11 mouse cellular contexts compared by ENCODE assay signal in genomic region chr11:75157037-75157436, GRCm38 (mm10). TPM values are rescaled to one million over a fixed set of nuclear protein-coding genes. Genes with fewer than 3 reads are reported as not detected.
DNase-seq lines count a peak whose midpoint lies in the region; ATAC-seq lines count a peak whose summit lies in the region.
"Had no signal": no experiment of that assay in that cellular context is flagged by ENCODE, and none has a peak within 500 bp of the region (broad histone marks: within the 10 kb centered on the region; RNA-seq: fewer than 3 reads in every experiment).

No protein-coding gene starts in this region.

- peak; percentile 98 for DNase-seq in heart, adult 11 months
- no peak for DNase-seq in heart, postnatal 36 days
- DNase-seq in midbrain, embryonic 14.5 days = no peak
- no peak for DNase-seq in liver
- DNase-seq: liver, embryonic 13.5 days; retina, postnatal 1 day had no signal

- intact Hi-C loops in heart, postnatal 36 days (cut with DNase I) = loop anchor here (2.0 kb wide), 1 partner anchor 20 kb away; no protein-coding TSS in a partner anchor

- 0 out of 2 replicates have a peak overlapping the region, but pooled peaks have one; percentile 15 for H3K27ac ChIP-seq in midbrain, embryonic 13.5 days
- H3K27ac ChIP-seq in midbrain, embryonic 14.5 days (replicated peaks; ENCODE audit: low read depth, low read length) = no peak overlapping the region
- H3K27ac ChIP-seq in hindbrain, embryonic 16.5 days (ENCODE audit: low read depth, low read length) = 0 out of 2 replicates have a peak overlapping the region, but pooled peaks have one; percentile 14
- peak overlapping the region; percentile 75 for H3K27ac ChIP-seq in stomach, embryonic 15.5 days
- H3K27ac ChIP-seq: liver, embryonic 13.5 days; midbrain, embryonic 15.5 days had no signal

- H3K27me3 ChIP-seq in midbrain, embryonic 13.5 days = no peaks in the 10 kb centered on the region
- H3K27me3 ChIP-seq in midbrain, embryonic 14.5 days (ENCODE audit: control insufficient read depth, insufficient read depth, low read length) = no peaks in the 10 kb centered on the region
- H3K27me3 ChIP-seq in hindbrain, embryonic 16.5 days (replicated peaks; ENCODE audit: control insufficient read depth, insufficient read depth, low read length) = no peaks in the 10 kb centered on the region
- no peaks in the 10 kb centered on the region for H3K27me3 ChIP-seq in stomach, embryonic 15.5 days (replicated peaks)
- H3K27me3 ChIP-seq: liver, embryonic 13.5 days; midbrain, embryonic 15.5 days had no signal

- H3K9me3 ChIP-seq in midbrain, embryonic 13.5 days = no peaks in the 10 kb centered on the region
- no peaks in the 10 kb centered on the region for H3K9me3 ChIP-seq in midbrain, embryonic 14.5 days (ENCODE audit: control insufficient read depth, low read length)
- no peaks in the 10 kb centered on the region for H3K9me3 ChIP-seq in hindbrain, embryonic 16.5 days (ENCODE audit: control insufficient read depth, low read length)
- no peaks in the 10 kb centered on the region for H3K9me3 ChIP-seq in stomach, embryonic 15.5 days
- H3K9me3 ChIP-seq: liver, embryonic 13.5 days; midbrain, embryonic 15.5 days had no signal

- peaks cover 48% of the 10 kb centered on the region for H3K36me3 ChIP-seq in midbrain, embryonic 13.5 days
- H3K36me3 ChIP-seq in midbrain, embryonic 14.5 days (ENCODE audit: control insufficient read depth, insufficient read depth, low read length) = peaks cover 43% of the 10 kb centered on the region
- H3K36me3 ChIP-seq in hindbrain, embryonic 16.5 days (ENCODE audit: control insufficient read depth, insufficient read depth, low read length) = peaks cover 3% of the 10 kb centered on the region; the same call in 1 of the 2 replicates
- 0 out of 2 replicates have a peak, but pooled peaks cover 6% of the 10 kb centered on the region for H3K36me3 ChIP-seq in stomach, embryonic 15.5 days

- no peaks in the 10 kb centered on the region for H3K4me1 ChIP-seq in midbrain, embryonic 13.5 days (replicated peaks)
- no peaks in the 10 kb centered on the region for H3K4me1 ChIP-seq in midbrain, embryonic 14.5 days (ENCODE audit: control insufficient read depth, insufficient read depth, low read length)
- no peaks in the 10 kb centered on the region for H3K4me1 ChIP-seq in hindbrain, embryonic 16.5 days (ENCODE audit: control insufficient read depth, insufficient read depth, low read depth, low read length)
- peaks cover 67% of the 10 kb centered on the region for H3K4me1 ChIP-seq in stomach, embryonic 15.5 days
- H3K4me1 ChIP-seq: midbrain, embryonic 15.5 days had no signal

- no peak overlapping the region for H3K4me3 ChIP-seq in midbrain, embryonic 13.5 days (replicated peaks)
- no peak overlapping the region for H3K4me3 ChIP-seq in midbrain, embryonic 14.5 days (replicated peaks; ENCODE audit: low read depth, low read length)
- H3K4me3 ChIP-seq in hindbrain, embryonic 16.5 days (ENCODE audit: low read length) = no peak overlapping the region
- no peak overlapping the region for H3K4me3 ChIP-seq in stomach, embryonic 15.5 days (replicated peaks)
- H3K4me3 ChIP-seq: liver, embryonic 13.5 days; midbrain, embryonic 15.5 days had no signal

- no peak overlapping the region for H3K9ac ChIP-seq in midbrain, embryonic 13.5 days (replicated peaks)
- H3K9ac ChIP-seq in midbrain, embryonic 14.5 days (replicated peaks; ENCODE audit: low read length) = no peak overlapping the region
- no peak overlapping the region for H3K9ac ChIP-seq in hindbrain, embryonic 16.5 days (ENCODE audit: low read depth, low read length)
- no peak overlapping the region for H3K9ac ChIP-seq in stomach, embryonic 15.5 days
- H3K9ac ChIP-seq: liver, embryonic 13.5 days; midbrain, embryonic 15.5 days had no signal

- no peak overlapping the region for H3K4me2 ChIP-seq in midbrain, embryonic 13.5 days (replicated peaks)
- H3K4me2 ChIP-seq in midbrain, embryonic 14.5 days (ENCODE audit: low read length) = no peak overlapping the region
- H3K4me2 ChIP-seq in hindbrain, embryonic 16.5 days (ENCODE audit: low read length) = no peak overlapping the region
- H3K4me2 ChIP-seq in stomach, embryonic 15.5 days = no peak overlapping the region
- H3K4me2 ChIP-seq: liver, embryonic 13.5 days; midbrain, embryonic 15.5 days had no signal

- 77% methylated on average over 4 of the region's 4 CpGs for WGBS in midbrain, embryonic 13.5 days
- WGBS in midbrain, embryonic 14.5 days = 67% methylated on average over 4 of the region's 4 CpGs
- WGBS in hindbrain, embryonic 16.5 days = 43% methylated on average over 4 of the region's 4 CpGs
- 45% methylated on average over 4 of the region's 4 CpGs for WGBS in stomach, embryonic 15.5 days

- no peak for ATAC-seq in midbrain, embryonic 13.5 days
- no peak for ATAC-seq in midbrain, embryonic 14.5 days (ENCODE audit: low FRiP score, low TSS enrichment)
- ATAC-seq in hindbrain, embryonic 16.5 days = no peak
- no peak for ATAC-seq in stomach, embryonic 15.5 days (ENCODE audit: insufficient read depth, low FRiP score, low read depth)
- ATAC-seq in megakaryocyte progenitor cell, adult 5-6 weeks (replicated peaks; ENCODE audit: poor library complexity) = no peak
- ATAC-seq: midbrain, embryonic 15.5 days had no signal

RNA-seq across cellular contexts. Expression of gene Hic1, which starts 12.3 kb away (rescaled TPM):
- 10 to 100 TPM; 14.8 to 22.8 TPM for total RNA-seq in heart, postnatal 36 days (2021)
- 1.2 and 2.4 TPM in 2 replicates for polyA plus RNA-seq in midbrain, embryonic 13.5 days (2015; fragmentation: Nextera tagmentation; extraction: Ambion mirVana)
- 0.66 and 0.92 TPM in 2 replicates for polyA plus RNA-seq in midbrain, embryonic 14.5 days (2014; fragmentation: Nextera tagmentation; extraction: Ambion mirVana)
- 1.9 and 2.2 TPM in 2 replicates for polyA plus RNA-seq in hindbrain, embryonic 16.5 days (2015; fragmentation: Nextera tagmentation; extraction: Ambion mirVana)
- 25.3 and 28.0 TPM in 2 replicates for polyA plus RNA-seq in stomach, embryonic 15.5 days (2015; fragmentation: Nextera tagmentation; extraction: Ambion mirVana)
- 0.02 TPM in 1 of 2 replicates, not detected in the other for total RNA-seq in megakaryocyte progenitor cell, adult 5-6 weeks (2015)
- total RNA-seq in megakaryocyte progenitor cell, adult 5-6 weeks (2017) = not detected in 2 replicates

RNA-seq across cellular contexts. Expression of gene Ovca2, which starts 21.6 kb away (rescaled TPM):
- 1 to 10 TPM; 5.3 to 7.2 TPM for total RNA-seq in heart, postnatal 36 days (2021)
- 19.8 and 22.4 TPM in 2 replicates for polyA plus RNA-seq in midbrain, embryonic 13.5 days (2015; fragmentation: Nextera tagmentation; extraction: Ambion mirVana)
- 15.4 and 20.2 TPM in 2 replicates for polyA plus RNA-seq in midbrain, embryonic 14.5 days (2014; fragmentation: Nextera tagmentation; extraction: Ambion mirVana)
- 14.4 and 14.5 TPM in 2 replicates for polyA plus RNA-seq in hindbrain, embryonic 16.5 days (2015; fragmentation: Nextera tagmentation; extraction: Ambion mirVana)
- 21.0 and 22.2 TPM in 2 replicates for polyA plus RNA-seq in stomach, embryonic 15.5 days (2015; fragmentation: Nextera tagmentation; extraction: Ambion mirVana)
- total RNA-seq in megakaryocyte progenitor cell, adult 5-6 weeks (2015) = 20.8 and 26.3 TPM in 2 replicates
- 14.5 and 16.5 TPM in 2 replicates for total RNA-seq in megakaryocyte progenitor cell, adult 5-6 weeks (2017)

RNA-seq across cellular contexts. Expression of gene Dph1, which starts 34.0 kb away (rescaled TPM):
- total RNA-seq in heart, postnatal 36 days (2021) = 1 to 10 TPM; 9.0 to 9.7 TPM
- 14.9 and 15.4 TPM in 2 replicates for polyA plus RNA-seq in midbrain, embryonic 13.5 days (2015; fragmentation: Nextera tagmentation; extraction: Ambion mirVana)
- 13.7 and 14.8 TPM in 2 replicates for polyA plus RNA-seq in midbrain, embryonic 14.5 days (2014; fragmentation: Nextera tagmentation; extraction: Ambion mirVana)
- 15.4 and 15.7 TPM in 2 replicates for polyA plus RNA-seq in hindbrain, embryonic 16.5 days (2015; fragmentation: Nextera tagmentation; extraction: Ambion mirVana)
- 18.4 and 21.3 TPM in 2 replicates for polyA plus RNA-seq in stomach, embryonic 15.5 days (2015; fragmentation: Nextera tagmentation; extraction: Ambion mirVana)
- total RNA-seq in megakaryocyte progenitor cell, adult 5-6 weeks (2015) = 3.3 and 7.4 TPM in 2 replicates
- 9.2 and 9.5 TPM in 2 replicates for total RNA-seq in megakaryocyte progenitor cell, adult 5-6 weeks (2017)

RNA-seq across cellular contexts. Expression of gene Rtn4rl1, which starts 36.5 kb away (rescaled TPM):
- 10 to 100 TPM in 1 of 2 experiments, 1 to 10 TPM in 1; 6.0 to 10.0 TPM for total RNA-seq in heart, postnatal 36 days (2021)
- polyA plus RNA-seq in midbrain, embryonic 13.5 days (2015; fragmentation: Nextera tagmentation; extraction: Ambion mirVana) = 12.4 and 12.7 TPM in 2 replicates
- polyA plus RNA-seq in midbrain, embryonic 14.5 days (2014; fragmentation: Nextera tagmentation; extraction: Ambion mirVana) = 16.5 and 17.4 TPM in 2 replicates
- polyA plus RNA-seq in hindbrain, embryonic 16.5 days (2015; fragmentation: Nextera tagmentation; extraction: Ambion mirVana) = 10.6 and 10.7 TPM in 2 replicates
- 2.2 and 2.3 TPM in 2 replicates for polyA plus RNA-seq in stomach, embryonic 15.5 days (2015; fragmentation: Nextera tagmentation; extraction: Ambion mirVana)
- total RNA-seq in megakaryocyte progenitor cell, adult 5-6 weeks (2015) = 0.49 and 1.1 TPM in 2 replicates
- 0.20 and 0.42 TPM in 2 replicates for total RNA-seq in megakaryocyte progenitor cell, adult 5-6 weeks (2017)
